Mouse (Mus musculus): Measurements from ENCODE around the gene Glyr1. TPM values are rescaled to one million over a fixed set of nuclear protein-coding genes. Genes with fewer than 3 reads are reported as not detected.

The Glyr1 gene
- polyA plus RNA-seq, 1 experiment from 2014 or later: 58.9 TPM

- Histone ChIP-seq H3K36me3 (ENCODE audit: control insufficient read depth, insufficient read depth, low read length) (peaks cover 20% of the 10 kb centered on the region), H3K9ac (ENCODE audit: low read depth, low read length) (no peak overlapping the region), H3K9me3 (replicated peaks; ENCODE audit: control insufficient read depth, low read length) (no peaks in the 10 kb centered on the region), H3K4me3 (ENCODE audit: low read depth, low read length) (no peak overlapping the region), H3K27me3 (ENCODE audit: control insufficient read depth, insufficient read depth, low read length) (no peaks in the 10 kb centered on the region), H3K4me1 (ENCODE audit: control insufficient read depth, insufficient read depth, low read length) (no peaks in the 10 kb centered on the region), H3K27ac (ENCODE audit: low read depth, low read length) (no peak overlapping the region), H3K4me2 (no peak overlapping the region)
- ATAC-seq (replicated peaks; ENCODE audit: insufficient number of reproducible peaks, low FRiP score, low TSS enrichment): no peak
- 91% methylated on average over 4 of the region's 4 CpGs for WGBS (ENCODE audit: insufficient replicate concordance)
These were observed 13.8 kb upstream of the Glyr1 start for GRCm38 (mm10) chr16:5063472-5063871.

GRCm38 (mm10) chr16:5058114-5058513 is 8.5 kb upstream of the Glyr1 start:
- H3K9ac ChIP-seq (ENCODE audit: low read depth, low read length): no peak overlapping the region
- 91% methylated on average over 1 of the region's 1 CpGs for WGBS (ENCODE audit: insufficient replicate concordance)
- no peaks in the 10 kb centered on the region for H3K27me3 ChIP-seq (ENCODE audit: control insufficient read depth, insufficient read depth, low read length)
- H3K4me3 ChIP-seq (ENCODE audit: low read depth, low read length): no peak overlapping the region
- H3K4me1 ChIP-seq (ENCODE audit: control insufficient read depth, insufficient read depth, low read length): no peaks in the 10 kb centered on the region
- no peak overlapping the region for H3K27ac ChIP-seq (ENCODE audit: low read depth, low read length)
- no peak for ATAC-seq (replicated peaks; ENCODE audit: insufficient number of reproducible peaks, low FRiP score, low TSS enrichment)
- H3K9me3 ChIP-seq (replicated peaks; ENCODE audit: control insufficient read depth, low read length): no peaks in the 10 kb centered on the region
- H3K36me3 ChIP-seq (ENCODE audit: control insufficient read depth, insufficient read depth, low read length): peaks cover 17% of the 10 kb centered on the region; the same call in 1 of the 2 replicates
- H3K4me2 ChIP-seq: no peak overlapping the region

GRCm38 (mm10) chr16:5050251-5051110 is 818 bp upstream of the Glyr1 start:
- Histone ChIP-seq H3K9me3 (replicated peaks; ENCODE audit: control insufficient read depth, low read length) (no peaks in the 10 kb centered on the region), H3K4me1 (ENCODE audit: control insufficient read depth, insufficient read depth, low read length) (peaks cover 14% of the 10 kb centered on the region; the same call in 1 of the 2 replicates), H3K27me3 (ENCODE audit: control insufficient read depth, insufficient read depth, low read length) (no peaks in the 10 kb centered on the region), H3K9ac (ENCODE audit: low read depth, low read length) (peak overlapping the region; percentile 94), H3K4me3 (ENCODE audit: low read depth, low read length) (peak overlapping the region; percentile 97), H3K27ac (ENCODE audit: low read depth, low read length) (peak overlapping the region; percentile 97), H3K36me3 (ENCODE audit: control insufficient read depth, insufficient read depth, low read length) (peaks cover 16% of the 10 kb centered on the region; the same call in 1 of the 2 replicates), H3K4me2 (peak overlapping the region; percentile 96)
- under 1% methylated on average over 78 of the region's 78 CpGs for WGBS (ENCODE audit: insufficient replicate concordance)
- ATAC-seq (replicated peaks; ENCODE audit: insufficient number of reproducible peaks, low FRiP score, low TSS enrichment): peak; percentile 62

- H3K36me3 ChIP-seq (ENCODE audit: control insufficient read depth, insufficient read depth, low read length): peaks cover 16% of the 10 kb centered on the region; the same call in 1 of the 2 replicates
- ATAC-seq (replicated peaks; ENCODE audit: insufficient number of reproducible peaks, low FRiP score, low TSS enrichment): peak; percentile 65
- H3K9ac ChIP-seq (ENCODE audit: low read depth, low read length): peak overlapping the region; percentile 94
- peak overlapping the region; percentile 96 for H3K4me2 ChIP-seq
- H3K4me1 ChIP-seq (ENCODE audit: control insufficient read depth, insufficient read depth, low read length): peaks cover 14% of the 10 kb centered on the region; the same call in 1 of the 2 replicates
- H3K9me3 ChIP-seq (replicated peaks; ENCODE audit: control insufficient read depth, low read length): no peaks in the 10 kb centered on the region
- peak overlapping the region; percentile 72 for H3K27ac ChIP-seq (ENCODE audit: low read depth, low read length)
- WGBS (ENCODE audit: insufficient replicate concordance): under 1% methylated on average over 38 of the region's 38 CpGs
- H3K27me3 ChIP-seq (ENCODE audit: control insufficient read depth, insufficient read depth, low read length): no peaks in the 10 kb centered on the region
- peak overlapping the region; percentile 97 for H3K4me3 ChIP-seq (ENCODE audit: low read depth, low read length)
These were observed 385 bp downstream of the Glyr1 start for GRCm38 (mm10) chr16:5049182-5049773.

GRCm38 (mm10) chr16:5045322-5045721 is 4.3 kb downstream of the Glyr1 start:
- WGBS (ENCODE audit: insufficient replicate concordance): 91% methylated on average over 3 of the region's 3 CpGs
- Histone ChIP-seq H3K36me3 (ENCODE audit: control insufficient read depth, insufficient read depth, low read length) (peaks cover 20% of the 10 kb centered on the region; the same call in 1 of the 2 replicates), H3K4me2 (no peak overlapping the region), H3K27me3 (ENCODE audit: control insufficient read depth, insufficient read depth, low read length) (no peaks in the 10 kb centered on the region), H3K9ac (ENCODE audit: low read depth, low read length) (no peak overlapping the region), H3K27ac (ENCODE audit: low read depth, low read length) (no peak overlapping the region), H3K9me3 (replicated peaks; ENCODE audit: control insufficient read depth, low read length) (no peaks in the 10 kb centered on the region), H3K4me1 (ENCODE audit: control insufficient read depth, insufficient read depth, low read length) (peaks cover 9% of the 10 kb centered on the region; the same call in 1 of the 2 replicates), H3K4me3 (ENCODE audit: low read depth, low read length) (no peak overlapping the region)
- no peak for ATAC-seq (replicated peaks; ENCODE audit: insufficient number of reproducible peaks, low FRiP score, low TSS enrichment)

- WGBS (ENCODE audit: insufficient replicate concordance): 88% methylated on average over 5 of the region's 5 CpGs
- H3K36me3 ChIP-seq (ENCODE audit: control insufficient read depth, insufficient read depth, low read length): peaks cover 62% of the 10 kb centered on the region
- H3K4me2 ChIP-seq: no peak overlapping the region
- no peaks in the 10 kb centered on the region for H3K27me3 ChIP-seq (ENCODE audit: control insufficient read depth, insufficient read depth, low read length)
- no peaks in the 10 kb centered on the region for H3K9me3 ChIP-seq (replicated peaks; ENCODE audit: control insufficient read depth, low read length)
- no peak overlapping the region for H3K4me3 ChIP-seq (ENCODE audit: low read depth, low read length)
- H3K9ac ChIP-seq (ENCODE audit: low read depth, low read length): no peak overlapping the region
- no peak for ATAC-seq (replicated peaks; ENCODE audit: insufficient number of reproducible peaks, low FRiP score, low TSS enrichment)
- H3K4me1 ChIP-seq (ENCODE audit: control insufficient read depth, insufficient read depth, low read length): no peaks in the 10 kb centered on the region
- no peak overlapping the region for H3K27ac ChIP-seq (ENCODE audit: low read depth, low read length)
These were observed 12.9 kb downstream of the Glyr1 start for GRCm38 (mm10) chr16:5036649-5037234.

- ATAC-seq (replicated peaks; ENCODE audit: insufficient number of reproducible peaks, low FRiP score, low TSS enrichment): no peak
- Histone ChIP-seq H3K36me3 (ENCODE audit: control insufficient read depth, insufficient read depth, low read length) (peaks cover 66% of the 10 kb centered on the region), H3K27ac (ENCODE audit: low read depth, low read length) (no peak overlapping the region), H3K9ac (ENCODE audit: low read depth, low read length) (no peak overlapping the region), H3K27me3 (ENCODE audit: control insufficient read depth, insufficient read depth, low read length) (no peaks in the 10 kb centered on the region), H3K4me3 (ENCODE audit: low read depth, low read length) (no peak overlapping the region), H3K4me2 (no peak overlapping the region), H3K4me1 (ENCODE audit: control insufficient read depth, insufficient read depth, low read length) (no peaks in the 10 kb centered on the region), H3K9me3 (replicated peaks; ENCODE audit: control insufficient read depth, low read length) (no peaks in the 10 kb centered on the region)
- WGBS (ENCODE audit: insufficient replicate concordance): 93% methylated on average over 3 of the region's 3 CpGs
These were observed 14.1 kb downstream of the Glyr1 start for GRCm38 (mm10) chr16:5035591-5035990.

- Histone ChIP-seq H3K4me1 (ENCODE audit: control insufficient read depth, insufficient read depth, low read length) (no peaks in the 10 kb centered on the region), H3K4me2 (no peak overlapping the region), H3K9me3 (replicated peaks; ENCODE audit: control insufficient read depth, low read length) (no peaks in the 10 kb centered on the region), H3K4me3 (ENCODE audit: low read depth, low read length) (no peak overlapping the region), H3K36me3 (ENCODE audit: control insufficient read depth, insufficient read depth, low read length) (peaks cover 64% of the 10 kb centered on the region), H3K9ac (ENCODE audit: low read depth, low read length) (no peak overlapping the region), H3K27ac (ENCODE audit: low read depth, low read length) (no peak overlapping the region), H3K27me3 (ENCODE audit: control insufficient read depth, insufficient read depth, low read length) (no peaks in the 10 kb centered on the region)
- ATAC-seq (replicated peaks; ENCODE audit: insufficient number of reproducible peaks, low FRiP score, low TSS enrichment): no peak
- WGBS (ENCODE audit: insufficient replicate concordance): 73% methylated on average over 2 of the region's 2 CpGs
These were observed 19.8 kb downstream of the Glyr1 start for GRCm38 (mm10) chr16:5029847-5030246.
